Mouse (Mus musculus): ENCODE measurements around the gene Smok3b.

Smok3b gene

GRCm38 (mm10) chr5:138086842-138087241, 65.6 kb downstream of the Smok3b start:
- no peak for DNase-seq

- DNase-seq = no peak
Observed at GRCm38 (mm10) chr5:138088366-138088765, 67.1 kb downstream of the Smok3b start.

GRCm38 (mm10) chr5:138089108-138089551, 67.9 kb downstream of the Smok3b start:
- DNase-seq = no peak

- DNase-seq = no peak
Observed at GRCm38 (mm10) chr5:138090271-138090670, 69.0 kb downstream of the Smok3b start.

GRCm38 (mm10) chr5:138090737-138091136, 69.5 kb downstream of the Smok3b start:
- DNase-seq = no peak

- DNase-seq = no peak
Observed at GRCm38 (mm10) chr5:138092771-138093170, 71.5 kb downstream of the Smok3b start.

- no peak for DNase-seq
Observed at GRCm38 (mm10) chr5:138094474-138094873, 73.2 kb downstream of the Smok3b start.
